ENCODE assay signal across 8 mouse cellular contexts in the genomic region with DNA sequence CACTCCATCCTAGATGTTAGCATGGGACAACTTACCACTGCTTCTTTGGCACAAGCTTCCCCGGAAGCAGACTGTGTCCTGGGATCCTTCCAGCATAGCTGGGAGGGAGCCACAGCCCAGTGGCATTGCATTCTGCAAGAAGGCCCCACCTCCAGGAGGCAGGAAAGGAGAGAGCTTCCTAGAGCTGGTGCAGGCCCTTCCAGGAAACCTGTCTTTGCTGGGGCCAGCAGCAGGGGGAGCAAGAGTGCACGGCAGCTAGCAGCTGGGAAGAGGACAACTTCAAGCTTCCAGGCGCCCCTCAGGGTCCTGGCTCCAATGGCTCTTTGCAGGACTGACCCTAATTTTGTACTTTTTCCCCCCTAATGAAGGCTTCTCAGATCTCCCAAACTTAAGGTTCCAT.
DNase-seq lines count a peak whose midpoint lies in the region; ATAC-seq lines count a peak whose summit lies in the region.

No protein-coding gene starts in this region.

- no peak for ATAC-seq in erythroblast, adult 5-6 weeks (replicated peaks; ENCODE audit: low FRiP score, poor library complexity, severe bottlenecking)

- DNase-seq in cerebellum, postnatal 36 days, result peak; percentile 2 to 9
- no peak for DNase-seq in cerebellum, adult 11-12 months
- DNase-seq in left cerebral cortex, adult 18-20 months (ENCODE audit: low spot score in 2 of 2), result peak; percentile 50 to 73
- no peak for DNase-seq in left cerebral cortex, adult 11 months (ENCODE audit: low spot score)
- peak; percentile 42 for DNase-seq in adrenal gland, postnatal 10 days
- DNase-seq in layer of hippocampus, adult 9-11 months, result peak; percentile 13
- DNase-seq in retina, postnatal 1 day, result peak; percentile 52

Comparison
In these comparisons a context has a peak if more than half of its experiments do, and no peak if none do; other contexts are left out.
1. DNase-seq: peak in cerebellum, postnatal 36 days (2 of 2), left cerebral cortex, adult 18-20 months (2 of 2), adrenal gland, postnatal 10 days (single experiment), layer of hippocampus, adult 9-11 months (single experiment) and retina, postnatal 1 day (single experiment); none in cerebellum, adult 11-12 months (single experiment) and left cerebral cortex, adult 11 months (single experiment).